Comparison of ENCODE assay signal across 8 mouse cellular contexts in the genomic region with DNA sequence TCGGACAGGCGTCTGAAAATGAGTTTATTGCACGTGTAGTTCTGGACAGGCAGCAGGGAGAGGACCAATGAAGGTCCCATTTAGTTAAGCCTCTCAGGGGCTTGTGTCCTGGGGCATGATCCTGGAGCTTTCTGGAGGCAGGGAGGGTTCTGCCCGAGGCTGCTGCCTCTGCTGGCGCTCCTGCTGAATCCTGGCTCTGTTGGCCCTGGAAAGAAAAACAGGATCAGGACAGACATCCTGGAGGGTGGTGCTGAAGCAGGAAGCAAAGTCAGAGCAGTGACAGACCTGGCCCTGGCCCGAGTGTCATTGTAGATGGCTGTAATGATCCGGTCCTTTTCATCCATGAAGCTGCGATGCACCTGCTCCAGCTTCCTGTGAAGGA. TPM values are rescaled to one million over a fixed set of nuclear protein-coding genes. Genes with fewer than 3 reads are reported as not detected.
A peak's percentile ranks its signal among the peaks of the same experiment; 100 is the strongest.
DNase-seq lines count a peak whose midpoint lies in the region; ATAC-seq lines count a peak whose summit lies in the region.

No protein-coding gene starts in this region.

- 2% methylated on average over 8 of the region's 8 CpGs for WGBS in kidney, embryonic 15.5 days
- 9% methylated on average over 8 of the region's 8 CpGs for WGBS in hindbrain, embryonic 12.5 days
- 9% methylated on average over 8 of the region's 8 CpGs for WGBS in midbrain, embryonic 13.5 days

- no peak for ATAC-seq in kidney, embryonic 15.5 days (replicated peaks; ENCODE audit: low FRiP score)
- ATAC-seq in hindbrain, embryonic 12.5 days (ENCODE audit: low FRiP score): no peak
- ATAC-seq in midbrain, embryonic 13.5 days: no peak

- peak overlapping the region; percentile 91 for H3K9ac ChIP-seq in kidney, embryonic 15.5 days
- peak overlapping the region; percentile 98 for H3K9ac ChIP-seq in hindbrain, embryonic 12.5 days
- peak overlapping the region; percentile 90 for H3K9ac ChIP-seq in midbrain, embryonic 13.5 days (replicated peaks)

- H3K27me3 ChIP-seq in kidney, embryonic 15.5 days: no peaks in the 10 kb centered on the region
- no peaks in the 10 kb centered on the region for H3K27me3 ChIP-seq in hindbrain, embryonic 12.5 days
- no peaks in the 10 kb centered on the region for H3K27me3 ChIP-seq in midbrain, embryonic 13.5 days

- no peaks in the 10 kb centered on the region for H3K9me3 ChIP-seq in kidney, embryonic 15.5 days (replicated peaks)
- H3K9me3 ChIP-seq in hindbrain, embryonic 12.5 days (replicated peaks): no peaks in the 10 kb centered on the region
- no peaks in the 10 kb centered on the region for H3K9me3 ChIP-seq in midbrain, embryonic 13.5 days

- H3K4me1 ChIP-seq in kidney, embryonic 15.5 days: peaks cover 35% of the 10 kb centered on the region
- H3K4me1 ChIP-seq in hindbrain, embryonic 12.5 days: peaks cover 29% of the 10 kb centered on the region
- peaks cover 30% of the 10 kb centered on the region for H3K4me1 ChIP-seq in midbrain, embryonic 13.5 days (replicated peaks)

- H3K36me3 ChIP-seq in kidney, embryonic 15.5 days: peaks cover 25% of the 10 kb centered on the region
- H3K36me3 ChIP-seq in hindbrain, embryonic 12.5 days: peaks cover 7% of the 10 kb centered on the region; the same call in 1 of the 2 replicates
- peaks cover 20% of the 10 kb centered on the region for H3K36me3 ChIP-seq in midbrain, embryonic 13.5 days

- H3K27ac ChIP-seq in kidney, embryonic 15.5 days: peak overlapping the region; percentile 90
- H3K27ac ChIP-seq in hindbrain, embryonic 12.5 days: peak overlapping the region; percentile 76
- peak overlapping the region; percentile 73 for H3K27ac ChIP-seq in midbrain, embryonic 13.5 days

- H3K4me2 ChIP-seq in kidney, embryonic 15.5 days: peak overlapping the region; percentile 92
- H3K4me2 ChIP-seq in hindbrain, embryonic 12.5 days (replicated peaks): peak overlapping the region; percentile 94
- H3K4me2 ChIP-seq in midbrain, embryonic 13.5 days (replicated peaks): peak overlapping the region; percentile 93

- peak overlapping the region; percentile 82 for H3K4me3 ChIP-seq in kidney, embryonic 15.5 days (replicated peaks)
- H3K4me3 ChIP-seq in hindbrain, embryonic 12.5 days: peak overlapping the region; percentile 88
- peak overlapping the region; percentile 81 for H3K4me3 ChIP-seq in midbrain, embryonic 13.5 days (replicated peaks)

- no peak for DNase-seq in kidney, postnatal 14 days
- DNase-seq in adipocyte (ENCODE audit: low spot score): peak; percentile 56
- DNase-seq in adrenal gland, postnatal 10 days: no peak
- no peak for DNase-seq in adrenal gland, adult 18-20 months (ENCODE audit: low spot score in 2 of 2)
- DNase-seq in right cerebral cortex, postnatal 14 days: no peak

RNA-seq across cellular contexts. Expression of a gene that starts 0.4 kb away (rescaled TPM):
- polyA plus RNA-seq in kidney, embryonic 15.5 days (2015; fragmentation: Nextera tagmentation; extraction: Ambion mirVana): 39.5 and 41.0 TPM in 2 replicates
- polyA plus RNA-seq in hindbrain, embryonic 12.5 days (2016; fragmentation: Nextera tagmentation; extraction: Ambion mirVana): 32.2 and 37.0 TPM in 2 replicates
- polyA plus RNA-seq in midbrain, embryonic 13.5 days (2015; fragmentation: Nextera tagmentation; extraction: Ambion mirVana): 23.2 and 28.3 TPM in 2 replicates
- 100 to 1,000 TPM; 110 to 139 TPM for total RNA-seq in adrenal gland, postnatal 10 days (2021)
- total RNA-seq in adrenal gland, adult 18-20 months (2021): 100 to 1,000 TPM in 1 of 2 experiments, 10 to 100 TPM in 1; 84.3 to 164 TPM

RNA-seq across cellular contexts. Expression of a gene that starts 4.5 kb away (rescaled TPM):
- 22.5 and 24.1 TPM in 2 replicates for polyA plus RNA-seq in kidney, embryonic 15.5 days (2015; fragmentation: Nextera tagmentation; extraction: Ambion mirVana)
- polyA plus RNA-seq in hindbrain, embryonic 12.5 days (2016; fragmentation: Nextera tagmentation; extraction: Ambion mirVana): 20.5 and 24.0 TPM in 2 replicates
- polyA plus RNA-seq in midbrain, embryonic 13.5 days (2015; fragmentation: Nextera tagmentation; extraction: Ambion mirVana): 24.2 and 25.4 TPM in 2 replicates
- total RNA-seq in adrenal gland, postnatal 10 days (2021): 10 to 100 TPM; 46.0 to 58.5 TPM
- 10 to 100 TPM; 43.4 to 50.0 TPM for total RNA-seq in adrenal gland, adult 18-20 months (2021)

RNA-seq across cellular contexts. Expression of a gene that starts 7.6 kb away (rescaled TPM):
- polyA plus RNA-seq in kidney, embryonic 15.5 days (2015; fragmentation: Nextera tagmentation; extraction: Ambion mirVana): 129 and 137 TPM in 2 replicates
- polyA plus RNA-seq in hindbrain, embryonic 12.5 days (2016; fragmentation: Nextera tagmentation; extraction: Ambion mirVana): 77.8 and 82.5 TPM in 2 replicates
- 88.5 and 100 TPM in 2 replicates for polyA plus RNA-seq in midbrain, embryonic 13.5 days (2015; fragmentation: Nextera tagmentation; extraction: Ambion mirVana)
- total RNA-seq in adrenal gland, postnatal 10 days (2021): 10 to 100 TPM; 70.7 to 71.4 TPM
- 100 to 1,000 TPM in 1 of 2 experiments, 10 to 100 TPM in 1; 86.9 to 104 TPM for total RNA-seq in adrenal gland, adult 18-20 months (2021)

RNA-seq across cellular contexts. Expression of a gene that starts 8.0 kb away (rescaled TPM):
- 25.4 and 27.4 TPM in 2 replicates for polyA plus RNA-seq in kidney, embryonic 15.5 days (2015; fragmentation: Nextera tagmentation; extraction: Ambion mirVana)
- 20.1 and 20.2 TPM in 2 replicates for polyA plus RNA-seq in hindbrain, embryonic 12.5 days (2016; fragmentation: Nextera tagmentation; extraction: Ambion mirVana)
- 20.2 and 21.7 TPM in 2 replicates for polyA plus RNA-seq in midbrain, embryonic 13.5 days (2015; fragmentation: Nextera tagmentation; extraction: Ambion mirVana)
- 10 to 100 TPM; 29.4 to 34.1 TPM for total RNA-seq in adrenal gland, postnatal 10 days (2021)
- total RNA-seq in adrenal gland, adult 18-20 months (2021): 10 to 100 TPM; 21.5 to 24.7 TPM

RNA-seq across cellular contexts. Expression of a gene that starts 8.0 kb away (rescaled TPM):
- 11.2 and 12.1 TPM in 2 replicates for polyA plus RNA-seq in kidney, embryonic 15.5 days (2015; fragmentation: Nextera tagmentation; extraction: Ambion mirVana)
- polyA plus RNA-seq in hindbrain, embryonic 12.5 days (2016; fragmentation: Nextera tagmentation; extraction: Ambion mirVana): 8.7 and 12.6 TPM in 2 replicates
- 15.6 and 15.8 TPM in 2 replicates for polyA plus RNA-seq in midbrain, embryonic 13.5 days (2015; fragmentation: Nextera tagmentation; extraction: Ambion mirVana)
- 10 to 100 TPM; 13.3 to 21.3 TPM for total RNA-seq in adrenal gland, postnatal 10 days (2021)
- 10 to 100 TPM; 11.4 to 15.4 TPM for total RNA-seq in adrenal gland, adult 18-20 months (2021)
